Mouse (Mus musculus) cerebellum, adult 2 months (tissue): ENCODE results near the gene Rtn3.
"Not testable (repeated sequence)": the region's sequence is repeated elsewhere in the genome, so short reads cannot be mapped to it uniquely, and the experiment has no call there.

Experiments
- CTCF ChIP-seq: fragments of 200-500 bp; IDR thresholded peaks from 2 replicates; pipeline ENCODE4 v1.5.1; 2011; ENCODE audit warnings: low read depth, mild to moderate bottlenecking, control low read depth, low read length, moderate library complexity, borderline replicate concordance; ENCODE audit not compliant: insufficient read depth
- POLR2A ChIP-seq: fragments of 200-500 bp; IDR thresholded peaks from 2 replicates; pipeline ENCODE4 v1.6.1; 2011; ENCODE audit warnings: low read length, control low read depth, borderline replicate concordance; ENCODE audit not compliant: insufficient read depth

- TF ChIP-seq POLR2A, CTCF: not testable (repeated sequence)
Observed at GRCm38 (mm10) chr19:7398898-7399297, 84.2 kb downstream of the Rtn3 start.
